Mouse (Mus musculus) thymus, postnatal 10 days (tissue): Measurements from ENCODE around the gene Hoxa11.
A peak's percentile ranks its signal among the peaks of the same experiment; 100 is the strongest.

ENCODE experiments used
- DNase-seq, 2 experiments: peaks; one replicate each; pipeline ENCODE4 v3.0.0; 2021; ENCODE audit warnings: low spot score in 2 of 2

The Hoxa11 gene

DNA sequence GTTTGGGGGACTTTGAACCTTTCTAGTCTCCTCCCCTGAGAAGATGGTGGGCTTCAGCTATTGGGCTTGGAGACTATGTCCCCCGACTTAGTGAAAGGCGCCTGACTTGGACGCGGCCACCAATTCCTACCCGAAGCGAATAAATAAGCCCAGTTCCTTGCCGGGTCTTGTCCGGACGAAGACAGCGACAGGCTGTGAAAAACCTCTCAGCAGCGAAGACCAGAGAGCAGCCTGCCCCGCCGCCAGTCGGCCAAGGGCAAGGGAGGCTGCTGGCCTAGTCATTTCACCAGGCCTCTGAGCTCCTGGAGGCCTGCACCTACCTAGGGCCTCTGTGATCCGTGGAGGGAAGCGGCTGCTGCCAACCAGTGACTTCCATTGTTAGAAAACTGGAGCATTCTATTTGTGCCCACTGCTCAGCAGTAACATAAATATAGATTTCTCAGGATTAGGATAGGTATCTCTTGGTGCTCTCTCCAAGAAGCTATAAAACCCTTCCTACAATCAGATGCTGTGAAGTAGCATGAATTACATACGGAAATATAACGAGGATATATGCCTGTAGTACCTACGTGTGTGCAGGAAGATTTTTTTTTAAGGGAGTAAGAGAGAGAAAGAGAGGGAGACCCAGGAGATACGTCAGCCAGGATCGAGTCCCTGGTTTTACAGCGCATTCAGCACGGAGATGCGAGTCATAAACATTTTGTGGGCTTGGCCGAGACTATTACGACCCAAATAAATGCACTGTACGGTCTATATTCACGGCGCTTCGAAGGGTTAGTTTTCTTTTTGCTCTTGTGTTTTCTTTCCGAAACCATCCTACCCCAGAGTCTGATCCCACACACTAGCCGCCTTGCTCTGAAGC, 25.4 kb downstream of the Hoxa11 start:
- DNase-seq, result no peak

GRCm38 (mm10) chr6:52219234-52219942, 26.2 kb downstream of the Hoxa11 start:
- DNase-seq, result no peak

DNA sequence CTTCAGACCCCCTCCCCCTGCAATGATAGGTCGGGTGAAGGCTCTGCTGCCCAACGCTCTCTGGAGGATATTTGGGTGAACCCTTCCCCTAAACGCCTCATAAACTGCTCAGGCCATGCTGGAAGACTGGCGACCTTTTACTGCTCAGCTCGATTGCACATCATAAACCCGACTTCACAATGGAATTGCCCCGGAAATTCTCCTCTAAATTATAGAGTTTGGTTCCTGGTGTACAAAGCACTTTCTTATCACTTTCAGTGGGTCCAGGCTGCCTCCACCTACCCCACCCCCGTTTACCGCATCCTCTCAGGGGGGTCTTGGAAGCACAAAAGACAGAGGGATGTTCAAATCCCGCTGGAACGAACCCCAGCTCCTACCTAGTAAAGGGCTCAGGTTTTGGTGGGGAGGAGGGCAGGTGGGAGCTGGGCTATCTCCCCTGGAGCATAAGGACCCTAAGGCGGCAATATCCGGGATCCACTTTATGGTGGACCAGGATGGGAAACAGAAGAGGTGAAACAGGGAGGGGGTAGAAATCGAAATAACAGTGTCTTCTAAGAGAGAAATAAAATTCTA, 26.9 kb downstream of the Hoxa11 start:
- no peak for DNase-seq

- DNase-seq, result no peak
Measured at GRCm38 (mm10) chr6:52217895-52218642, 27.5 kb downstream of the Hoxa11 start.

DNA sequence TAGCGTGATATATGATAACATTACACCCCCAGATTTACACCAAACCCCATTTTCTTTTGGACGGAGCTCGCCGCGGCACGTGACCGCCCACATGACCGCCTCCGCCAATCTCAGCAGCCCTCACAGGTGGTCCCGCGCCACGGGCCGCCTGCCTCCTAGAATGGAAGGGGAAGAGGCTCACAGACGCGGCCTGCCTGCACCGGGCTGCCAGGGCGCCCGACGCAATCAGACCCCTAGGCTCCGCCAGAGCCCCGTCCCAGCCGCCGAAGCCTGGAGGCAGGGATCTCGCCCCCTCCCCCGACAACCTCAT, 28.2 kb downstream of the Hoxa11 start:
- peak; percentile 43 to 52 for DNase-seq

- no peak for DNase-seq
Measured at GRCm38 (mm10) chr6:52216691-52217458, 28.7 kb downstream of the Hoxa11 start.

DNA sequence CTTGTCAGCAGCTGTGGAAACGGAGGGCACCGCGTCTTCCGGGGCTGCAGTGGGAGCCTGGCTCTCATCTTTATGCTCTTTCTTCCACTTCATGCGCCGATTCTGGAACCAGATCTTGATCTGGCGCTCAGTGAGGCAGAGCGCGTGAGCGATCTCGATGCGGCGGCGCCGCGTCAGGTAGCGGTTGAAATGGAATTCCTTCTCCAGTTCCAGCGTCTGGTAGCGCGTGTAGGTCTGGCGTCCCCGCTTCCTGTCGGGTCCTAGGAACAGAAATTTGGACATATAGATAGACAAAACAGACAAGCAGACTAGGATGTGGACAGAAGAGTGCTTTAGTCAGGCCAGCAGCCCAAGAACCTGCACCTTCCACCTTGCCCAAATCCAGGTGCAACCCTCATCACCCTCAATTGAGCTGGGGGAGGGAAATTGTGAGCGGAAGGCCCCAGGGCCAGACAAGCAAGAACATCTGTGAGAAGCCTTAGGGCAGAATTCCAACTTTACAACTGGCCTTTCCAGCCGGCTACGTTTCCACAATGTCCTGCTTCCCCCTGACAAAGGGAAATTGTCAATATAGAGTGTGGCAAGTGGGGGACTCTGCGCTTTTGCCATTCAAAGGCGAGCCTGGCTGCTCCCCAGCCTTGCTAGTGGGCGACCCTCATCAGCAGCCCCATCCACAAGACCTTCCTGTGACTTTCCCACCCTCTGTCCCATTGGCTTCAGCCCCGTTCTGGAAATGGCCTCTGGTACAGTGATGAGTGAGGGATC, 29.7 kb downstream of the Hoxa11 start:
- DNase-seq, result no peak

GRCm38 (mm10) chr6:52215070-52215469, 30.5 kb downstream of the Hoxa11 start:
- no peak for DNase-seq

- no peak for DNase-seq
Measured at GRCm38 (mm10) chr6:52214271-52214670, 31.3 kb downstream of the Hoxa11 start.

GRCm38 (mm10) chr6:52213119-52213986, 32.3 kb downstream of the Hoxa11 start, which contains the start of the genes Hoxa3 and Gm28308:
Gene Hoxa3, minus strand, starts transcription at chr6:52213336.
Gene Gm28308, minus strand, starts transcription at chr6:52213339.
- no peak for DNase-seq

DNA sequence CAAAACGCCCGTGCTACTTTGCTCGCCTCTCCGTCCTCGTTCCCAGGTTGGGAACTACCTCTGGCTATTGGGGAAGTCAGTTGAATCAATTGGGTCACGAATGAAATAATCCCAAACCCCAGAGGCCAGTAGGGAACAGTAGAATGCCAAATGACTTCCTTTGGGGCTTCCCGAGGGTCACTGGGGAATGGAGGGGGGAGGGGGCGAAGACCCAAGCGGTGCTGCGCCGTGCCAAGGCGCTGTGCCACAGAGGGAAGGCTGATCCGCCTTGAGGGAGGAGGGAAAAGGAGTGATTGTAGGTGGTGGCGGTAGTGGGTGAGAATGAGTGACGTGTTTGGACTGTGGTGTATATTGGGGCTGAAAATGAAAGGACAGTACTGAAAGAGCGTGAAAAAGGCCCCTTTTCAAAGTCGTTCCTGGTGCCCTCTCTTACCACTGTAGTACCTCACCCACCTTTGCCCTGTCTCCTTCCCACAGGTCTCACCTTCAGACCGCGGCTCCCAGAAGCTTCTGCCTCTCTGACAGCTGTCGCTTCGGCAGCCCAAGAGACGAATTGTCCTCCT, 33.0 kb downstream of the Hoxa11 start:
- no peak for DNase-seq

- DNase-seq, result no peak
Measured at GRCm38 (mm10) chr6:52211961-52212360, 33.6 kb downstream of the Hoxa11 start.

DNA sequence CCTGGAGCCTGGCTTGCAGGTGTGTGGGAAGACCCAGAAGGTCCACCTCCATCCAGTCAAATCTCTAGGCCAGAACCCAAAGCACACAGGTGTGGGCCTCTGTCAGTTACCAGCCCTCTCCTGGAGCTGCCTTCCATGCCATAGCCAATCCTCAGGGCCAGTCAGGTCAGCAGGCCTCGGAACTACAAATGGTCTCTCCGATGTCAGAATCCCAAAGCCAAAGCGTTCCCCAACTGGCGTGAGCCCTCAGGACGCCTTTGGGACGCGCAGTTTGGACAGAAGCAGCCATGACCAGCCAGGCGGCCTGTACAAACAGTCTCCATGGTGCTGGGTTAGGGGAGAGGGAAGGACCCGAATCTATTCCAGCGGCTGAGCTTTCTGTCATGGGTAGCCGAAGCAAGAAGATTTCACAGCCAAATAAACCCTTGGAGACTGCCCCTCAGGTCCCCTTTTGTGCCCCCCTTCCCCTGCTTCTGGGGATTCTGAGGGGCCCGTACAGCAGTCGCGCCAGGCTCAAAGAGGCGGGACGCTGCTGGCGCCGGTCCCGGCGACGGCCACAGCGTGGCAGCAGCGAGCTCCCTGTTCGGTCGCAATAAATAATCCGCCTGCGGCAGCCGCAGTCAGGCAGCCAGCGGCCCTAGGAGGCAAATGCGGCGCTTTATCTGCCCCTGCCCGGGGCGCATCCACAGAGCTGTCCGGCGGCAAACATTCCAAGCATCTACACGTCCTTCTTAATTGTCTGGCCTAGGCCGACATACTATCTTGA, 34.3 kb downstream of the Hoxa11 start:
- peak in 1 of 2 experiments; percentile 72 for DNase-seq

- no peak for DNase-seq
Measured at GRCm38 (mm10) chr6:52209685-52210046, 35.9 kb downstream of the Hoxa11 start.

- DNase-seq, result no peak
Measured at GRCm38 (mm10) chr6:52208868-52209684, 36.5 kb downstream of the Hoxa11 start.

DNA sequence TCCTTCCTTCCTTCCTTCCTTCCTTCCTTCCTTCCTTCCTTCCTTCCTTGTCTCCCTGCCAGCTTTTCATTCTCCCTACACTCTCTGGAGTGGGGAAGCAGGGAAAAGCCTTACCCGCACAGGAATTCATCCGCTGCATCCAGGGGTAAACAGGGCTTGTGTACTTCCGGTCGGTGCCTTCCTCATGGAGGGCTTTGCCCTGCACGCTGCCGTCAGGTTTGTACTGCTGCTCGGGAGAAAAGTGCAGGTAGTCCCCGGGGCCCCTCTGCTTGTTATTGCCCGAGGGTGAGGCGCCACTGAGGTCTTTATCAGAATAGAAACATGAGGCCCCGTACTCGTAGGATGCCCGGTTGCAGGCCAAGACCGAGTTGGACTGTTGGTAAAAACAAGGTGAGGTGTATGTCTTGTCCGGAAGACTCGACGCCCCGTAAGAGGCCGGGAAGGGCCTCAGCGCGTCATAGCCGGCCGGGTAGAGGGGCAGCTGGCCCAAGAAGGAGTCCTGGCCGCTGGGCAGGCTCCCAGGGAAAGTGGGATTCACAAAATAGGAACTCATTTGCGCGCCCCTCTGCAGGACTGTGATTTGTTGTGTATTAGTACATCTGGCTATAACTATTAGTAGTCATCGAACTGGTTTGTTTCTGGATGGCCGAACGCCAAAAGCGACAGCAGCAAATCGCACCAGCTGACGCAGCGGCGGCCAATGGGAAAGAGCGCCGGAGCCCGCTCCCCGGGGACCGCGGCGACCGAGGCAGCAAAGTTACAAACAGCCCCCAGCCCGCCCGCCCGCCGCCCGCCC, 37.3 kb downstream of the Hoxa11 start, which contains the start of gene Hoxa6:
Hoxa6 (minus strand) TSS at position 651 of the 796 bp plus-strand sequence.
- DNase-seq, result no peak

GRCm38 (mm10) chr6:52207684-52207976, 38.0 kb downstream of the Hoxa11 start:
- no peak for DNase-seq
